In genomic region chr5:102698891-102699290, GRCm38 (mm10) we compare ENCODE assay signal across 13 mouse cellular contexts.
DNase-seq lines count a peak whose midpoint lies in the region; ATAC-seq and TF ChIP-seq lines count a peak whose summit lies in the region.
"Had no signal": no experiment of that assay in that cellular context is flagged by ENCODE, and none has a peak within 500 bp of the region (broad histone marks: within the 10 kb centered on the region; RNA-seq: fewer than 3 reads in every experiment).

No protein-coding gene starts in this region.

- 41% methylated on average over 2 of the region's 2 CpGs for WGBS in heart, adult 2 months
- WGBS in heart, embryonic 10.5 days: 93% methylated on average over 2 of the region's 2 CpGs
- WGBS in lung, postnatal 0 days: 66% methylated on average over 2 of the region's 2 CpGs

- peak overlapping the region; percentile 45 for H3K27ac ChIP-seq in heart, adult 2 months
- no peak overlapping the region for H3K27ac ChIP-seq in heart, embryonic 10.5 days
- H3K27ac ChIP-seq in lung, postnatal 0 days (ENCODE audit: low read length): no peak overlapping the region
- H3K27ac ChIP-seq: hindbrain, embryonic 12.5 days; intestine, embryonic 15.5 days; liver, embryonic 14.5 days had no signal

- H3K4me1 ChIP-seq in heart, adult 2 months (ENCODE audit: control insufficient read depth, insufficient read depth, low read length): peaks cover 5% of the 10 kb centered on the region
- no peaks in the 10 kb centered on the region for H3K4me1 ChIP-seq in heart, embryonic 10.5 days
- no peaks in the 10 kb centered on the region for H3K4me1 ChIP-seq in lung, postnatal 0 days (ENCODE audit: insufficient read depth, low read depth, low read length)
- H3K4me1 ChIP-seq: hindbrain, embryonic 12.5 days; intestine, embryonic 15.5 days had no signal

- ATAC-seq in lung, postnatal 0 days: peak; percentile 32; the same call in 1 of the 2 replicates
- ATAC-seq: intestine, embryonic 15.5 days had no signal

- peak; percentile 62; the same call in 1 of the 2 replicates for TF ChIP-seq EP300 in heart, adult 2 months (IDR thresholded peaks at IDR 0.05; ENCODE audit: insufficient read depth, low read depth, low read length)
- no peak for TF ChIP-seq EP300 in lung, postnatal 0 days (IDR thresholded peaks at IDR 0.05)

- no peaks in the 10 kb centered on the region for H3K9me3 ChIP-seq in heart, embryonic 10.5 days
- no peaks in the 10 kb centered on the region for H3K9me3 ChIP-seq in lung, postnatal 0 days (ENCODE audit: low read length)
- H3K9me3 ChIP-seq: hindbrain, embryonic 12.5 days; intestine, embryonic 15.5 days had no signal

- H3K4me3 ChIP-seq in heart, adult 2 months: no peak overlapping the region
- no peak overlapping the region for H3K4me3 ChIP-seq in heart, embryonic 10.5 days
- no peak overlapping the region for H3K4me3 ChIP-seq in lung, postnatal 0 days (ENCODE audit: low read depth, low read length)
- H3K4me3 ChIP-seq: hindbrain, embryonic 12.5 days; intestine, embryonic 15.5 days had no signal

- no peak overlapping the region for H3K4me2 ChIP-seq in lung, postnatal 0 days (replicated peaks; ENCODE audit: low read depth, low read length)
- H3K4me2 ChIP-seq: hindbrain, embryonic 12.5 days; intestine, embryonic 15.5 days had no signal

- intact Hi-C loops in heart, adult 2 months (cut with DNase I): no loop called here
- intact Hi-C loops in heart, postnatal 14 days (cut with DNase I): no loop called here

- DNase-seq in heart, adult 2 months: peak; percentile 45 to 75
- DNase-seq in heart, embryonic 10.5 days (ENCODE audit: low spot score): no peak
- no peak for DNase-seq in lung, postnatal 0 days (ENCODE audit: low spot score)
- no peak for DNase-seq in lung, postnatal 36 days
- DNase-seq in fat pad, adult 2 months (ENCODE audit: extremely low read depth, low read depth, low spot score): peak; percentile 85
- DNase-seq in heart, postnatal 14 days: peak; percentile 21 to 36
- DNase-seq in thymus, postnatal 4 days: no peak
- no peak for DNase-seq in layer of hippocampus, adult 11-12 months (ENCODE audit: low spot score)
- DNase-seq: midbrain, embryonic 14.5 days; thymus, postnatal 36 days had no signal

- H3K36me3 ChIP-seq in heart, adult 2 months (ENCODE audit: control insufficient read depth, insufficient read depth, low read length): no peaks in the 10 kb centered on the region
- H3K36me3 ChIP-seq in heart, embryonic 10.5 days: no peaks in the 10 kb centered on the region
- H3K36me3 ChIP-seq in lung, postnatal 0 days (ENCODE audit: insufficient read depth, low read length): no peaks in the 10 kb centered on the region
- H3K36me3 ChIP-seq: hindbrain, embryonic 12.5 days; intestine, embryonic 15.5 days had no signal

- H3K27me3 ChIP-seq in heart, adult 2 months (ENCODE audit: control insufficient read depth, insufficient read depth, low read length): no peaks in the 10 kb centered on the region
- H3K27me3 ChIP-seq in heart, embryonic 10.5 days (ENCODE audit: insufficient read depth, poor library complexity, severe bottlenecking): no peaks in the 10 kb centered on the region
- H3K27me3 ChIP-seq in lung, postnatal 0 days (replicated peaks; ENCODE audit: insufficient read depth, low read length): no peaks in the 10 kb centered on the region
- H3K27me3 ChIP-seq: hindbrain, embryonic 12.5 days; intestine, embryonic 15.5 days had no signal

- no peak for TF ChIP-seq POLR2A in heart, adult 2 months (IDR thresholded peaks at IDR 0.05; ENCODE audit: insufficient read depth, low read depth, low read length)

- H3K79me2 ChIP-seq in heart, adult 2 months (replicated peaks; ENCODE audit: control insufficient read depth, insufficient read depth, low read length): no peaks in the 10 kb centered on the region

- H3K9ac ChIP-seq in heart, adult 2 months (ENCODE audit: low read depth, low read length): no peak overlapping the region
- H3K9ac ChIP-seq in lung, postnatal 0 days (replicated peaks; ENCODE audit: low read depth): no peak overlapping the region
- H3K9ac ChIP-seq: hindbrain, embryonic 12.5 days; intestine, embryonic 15.5 days; liver, embryonic 14.5 days had no signal

- TF ChIP-seq CTCF in heart, adult 2 months (IDR thresholded peaks at IDR 0.05): no peak
- no peak for TF ChIP-seq CTCF in lung, postnatal 0 days (IDR thresholded peaks at IDR 0.05)

Comparison
In these comparisons a context has a peak if more than half of its experiments do, and no peak if none do; other contexts are left out.
1. DNase-seq: peak in heart, adult 2 months (2 of 2), fat pad, adult 2 months (single experiment) and heart, postnatal 14 days (2 of 2); none in heart, embryonic 10.5 days (single experiment), lung, postnatal 0 days (single experiment), lung, postnatal 36 days (single experiment), thymus, postnatal 4 days (single experiment) and layer of hippocampus, adult 11-12 months (single experiment).